Mouse (Mus musculus) heart, adult 2 months (tissue): ENCODE results near the gene Tfap2b. TPM values are rescaled to one million over a fixed set of nuclear protein-coding genes. Genes with fewer than 3 reads are reported as not detected.

Experiments used
- DNase-seq, 2 experiments: peaks; one replicate each; pipeline ENCODE4 v3.0.0; 2021
- H3K27ac ChIP-seq: fragments of 200-600 bp; 2 replicates; pipeline ENCODE4 v1.8.1; 2022
- H3K27me3 ChIP-seq: fragments of 200-500 bp; 2 replicates; pipeline ENCODE4 v1.6.1; 2012; ENCODE audit warnings: mild to moderate bottlenecking, low read length, inconsistent platforms, mixed read lengths; ENCODE audit not compliant: control insufficient read depth, insufficient read depth
- H3K36me3 ChIP-seq: fragments of 200-500 bp; 2 replicates; pipeline ENCODE4 v1.6.1; 2012; ENCODE audit warnings: low read length, inconsistent platforms; ENCODE audit not compliant: control insufficient read depth, insufficient read depth
- H3K4me1 ChIP-seq: fragments of 200-500 bp; 2 replicates; pipeline ENCODE4 v1.6.1; 2011; ENCODE audit warnings: low read length; ENCODE audit not compliant: control insufficient read depth, insufficient read depth
- H3K4me3 ChIP-seq: fragments of 200-600 bp; 2 replicates; pipeline ENCODE4 v1.8.1; 2022
- H3K79me2 ChIP-seq: fragments of 200-500 bp; replicated peaks from 2 replicates; pipeline ENCODE4 v1.6.1; 2012; ENCODE audit warnings: mild to moderate bottlenecking, inconsistent platforms, low read length, moderate library complexity, mixed read lengths; ENCODE audit not compliant: control insufficient read depth, insufficient read depth
- H3K9ac ChIP-seq: fragments of 200-500 bp; 2 replicates; pipeline ENCODE4 v1.6.1; 2012; ENCODE audit warnings: low read depth, mild to moderate bottlenecking, control low read depth, inconsistent platforms, low read length, mixed read lengths
- CTCF ChIP-seq: fragments of 200-600 bp; IDR thresholded peaks from 2 replicates; pipeline ENCODE4 v1.8.1; 2022; ENCODE audit warnings: antibody characterized with exemption, mild to moderate bottlenecking, moderate library complexity
- EP300 ChIP-seq: fragments of 200-500 bp; IDR thresholded peaks from 2 replicates; pipeline ENCODE4 v1.6.1; 2011; ENCODE audit warnings: low read depth, low read length, control low read depth; ENCODE audit not compliant: insufficient read depth
- POLR2A ChIP-seq: fragments of 200-500 bp; IDR thresholded peaks from 2 replicates; pipeline ENCODE4 v1.6.1; 2011; ENCODE audit warnings: mild to moderate bottlenecking, low read depth, low read length, control low read depth; ENCODE audit not compliant: insufficient read depth
- WGBS: fragments of 180-500 bp; shearing (Covaris S2); methylation state at CpG from one replicate; pipeline ENCODE4 v1.1.7; 2018; 5-methylcytosine and 5-hydroxymethylcytosine counted together
- intact Hi-C: fragments of 180-260 bp; cut with DNase I; formaldehyde crosslinking; loops from one replicate; pipeline ENCODE4 v1.15.1; 2025
- polyA plus RNA-seq: library from polyadenylated mRNA; depleted of rRNA; stranded (reverse); fragments of >200 nt; gene quantifications from 2 replicates; pipeline ENCODE4 v1.2.3, GENCODE M21; 2012
- total RNA-seq, 2 experiments: library from RNA; stranded (reverse); gene quantifications; 2 replicates each; pipeline ENCODE4 v1.2.3; 2021

The Tfap2b gene
- total and polyA plus RNA-seq, 3 experiments, result 0.16 TPM; not detected in 2

DNA sequence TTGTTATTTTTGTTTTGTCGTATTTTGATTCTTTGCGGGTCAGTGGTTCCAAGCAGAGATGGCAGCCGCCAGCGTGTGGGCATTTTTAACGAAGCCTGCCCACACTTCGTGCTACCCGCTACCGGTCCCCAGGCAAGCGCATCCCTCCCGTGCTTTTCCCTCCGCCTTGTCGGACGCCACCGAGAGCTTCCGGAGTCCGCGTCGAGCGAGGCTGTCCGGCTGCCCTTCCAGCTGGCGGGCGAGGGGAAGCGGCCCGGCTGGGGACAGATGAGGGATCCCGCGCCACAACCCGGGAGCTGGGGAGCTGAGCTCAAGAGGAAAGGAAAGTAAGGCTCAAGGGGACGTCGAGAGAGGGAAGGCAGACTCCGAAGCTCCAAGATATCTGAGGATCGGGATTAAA lies 1.1 kb downstream of the Tfap2b start:
- Histone ChIP-seq H3K9ac (no peak overlapping the region), H3K27ac (no peak overlapping the region), H3K4me3 (no peak overlapping the region), H3K4me1 (no peaks in the 10 kb centered on the region), H3K27me3 (peaks cover 15% of the 10 kb centered on the region), H3K36me3 (no peaks in the 10 kb centered on the region), H3K79me2 (no peaks in the 10 kb centered on the region)
- WGBS, result 1% methylated on average over 31 of the region's 31 CpGs
- no peak for TF ChIP-seq EP300
- no peak for TF ChIP-seq CTCF
- TF ChIP-seq POLR2A, result no peak
- no peak for DNase-seq
- intact Hi-C loops, result loop anchor here (10.0 kb wide), 1 partner anchor 1305 kb away; no protein-coding TSS in a partner anchor

- Histone ChIP-seq H3K9ac (no peak overlapping the region), H3K79me2 (no peaks in the 10 kb centered on the region), H3K36me3 (no peaks in the 10 kb centered on the region), H3K4me3 (no peak overlapping the region), H3K27ac (no peak overlapping the region), H3K4me1 (no peaks in the 10 kb centered on the region), H3K27me3 (peaks cover 15% of the 10 kb centered on the region)
- 2% methylated on average over 30 of the region's 30 CpGs for whole genome bisulfite sequencing
- intact Hi-C loops, result no loop called here
- no peak for TF ChIP-seq POLR2A
- no peak for TF ChIP-seq CTCF
- TF ChIP-seq EP300, result no peak
- no peak for DNase-seq
These were observed 1.7 kb downstream of the Tfap2b start for GRCm38 (mm10) chr1:19210215-19211032.

DNA sequence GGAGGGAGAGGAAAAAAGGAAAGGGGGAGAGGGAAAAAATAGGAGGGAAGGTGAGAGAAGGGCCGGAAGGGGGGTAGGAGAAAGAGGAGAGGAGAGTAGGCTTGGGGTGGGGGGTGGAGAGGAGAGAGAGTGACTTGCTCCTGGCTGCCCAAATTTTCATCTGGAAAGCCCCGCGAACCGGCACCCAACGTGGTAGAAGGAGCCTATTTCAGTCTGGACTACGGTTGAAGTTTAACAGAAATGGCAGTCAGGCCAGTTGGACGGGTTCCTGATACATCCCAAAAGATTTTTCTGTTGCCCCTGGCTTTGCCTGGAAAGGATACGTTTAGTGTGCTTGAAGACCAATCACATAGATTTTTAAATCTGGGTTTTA lies 2.3 kb downstream of the Tfap2b start:
- Histone ChIP-seq H3K27ac (no peak overlapping the region), H3K27me3 (peaks cover 15% of the 10 kb centered on the region), H3K4me3 (no peak overlapping the region), H3K36me3 (no peaks in the 10 kb centered on the region), H3K79me2 (no peaks in the 10 kb centered on the region), H3K9ac (no peak overlapping the region), H3K4me1 (no peaks in the 10 kb centered on the region)
- intact Hi-C loops, result no loop called here
- no peak for DNase-seq
- no peak for TF ChIP-seq POLR2A
- no peak for TF ChIP-seq CTCF
- no peak for TF ChIP-seq EP300
- 4% methylated on average over 8 of the region's 8 CpGs for WGBS

DNA sequence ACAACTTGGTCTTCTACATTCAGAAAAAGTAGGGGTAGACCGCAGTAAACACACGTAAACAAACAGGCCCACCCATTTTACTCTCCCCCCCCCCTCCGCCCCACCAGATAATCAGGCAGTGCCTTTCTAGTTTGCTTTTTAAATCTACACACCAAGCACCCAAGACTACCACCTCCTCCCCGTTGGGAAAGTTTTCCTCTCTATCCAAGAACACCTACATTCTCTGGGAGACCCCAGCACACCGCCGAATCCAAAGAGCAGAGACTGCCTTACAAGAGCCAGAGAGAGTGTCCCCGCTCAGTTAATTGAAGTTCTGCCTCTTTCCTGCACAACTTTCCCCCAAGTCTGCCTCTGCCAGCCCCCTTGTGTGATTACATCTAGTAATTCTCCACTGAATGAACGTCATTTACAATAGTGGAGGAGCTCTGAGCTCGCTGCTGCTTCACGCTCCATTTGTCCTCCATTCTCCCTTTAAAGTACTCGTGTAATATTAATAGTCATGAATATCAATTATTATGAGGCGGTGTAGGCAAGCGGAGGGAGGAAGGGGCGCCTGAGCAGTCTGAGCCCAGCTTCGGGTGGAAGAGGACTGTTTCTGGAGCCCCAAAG lies 2.9 kb downstream of the Tfap2b start:
- Histone ChIP-seq H3K4me1 (no peaks in the 10 kb centered on the region), H3K79me2 (no peaks in the 10 kb centered on the region), H3K4me3 (no peak overlapping the region), H3K9ac (no peak overlapping the region), H3K27ac (no peak overlapping the region), H3K27me3 (peaks cover 15% of the 10 kb centered on the region), H3K36me3 (no peaks in the 10 kb centered on the region)
- DNase-seq, result no peak
- no peak for TF ChIP-seq POLR2A
- TF ChIP-seq EP300, result no peak
- TF ChIP-seq CTCF, result no peak
- intact Hi-C loops, result no loop called here
- WGBS, result 2% methylated on average over 15 of the region's 15 CpGs

DNA sequence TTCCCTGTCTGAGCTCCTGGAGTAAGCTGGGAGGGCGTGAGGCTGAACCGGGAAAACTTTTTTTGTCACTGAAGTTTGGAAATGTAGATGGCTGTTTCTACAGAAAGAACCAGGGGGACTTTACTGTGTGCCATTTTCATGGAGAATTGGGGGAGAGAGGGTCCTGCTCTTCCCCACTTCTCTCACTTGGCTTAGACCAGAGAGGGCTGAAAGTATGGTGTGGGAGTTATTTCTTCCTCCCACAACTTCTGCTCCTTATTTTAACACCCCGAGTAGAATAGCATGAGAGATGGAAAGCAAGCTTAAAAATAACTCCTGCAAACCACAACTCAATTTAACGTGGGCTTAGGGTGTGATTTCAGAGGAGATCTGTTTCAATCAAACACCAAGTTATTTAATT lies 4.0 kb downstream of the Tfap2b start:
- WGBS, result 2% methylated on average over 4 of the region's 4 CpGs
- intact Hi-C loops, result no loop called here
- no peak overlapping the region for H3K4me3 ChIP-seq
- no peak for DNase-seq
- peaks cover 17% of the 10 kb centered on the region for H3K27me3 ChIP-seq
- TF ChIP-seq CTCF (no peak), POLR2A (no peak), EP300 (no peak)
- no peaks in the 10 kb centered on the region for H3K4me1 ChIP-seq
- H3K36me3 ChIP-seq, result no peaks in the 10 kb centered on the region
- H3K27ac ChIP-seq, result no peak overlapping the region
- H3K9ac ChIP-seq, result no peak overlapping the region
- H3K79me2 ChIP-seq, result no peaks in the 10 kb centered on the region

GRCm38 (mm10) chr1:19213171-19213570 lies 4.5 kb downstream of the Tfap2b start:
- no peak overlapping the region for H3K9ac ChIP-seq
- no peak for DNase-seq
- no peaks in the 10 kb centered on the region for H3K79me2 ChIP-seq
- no peak overlapping the region for H3K4me3 ChIP-seq
- H3K27ac ChIP-seq, result no peak overlapping the region
- H3K4me1 ChIP-seq, result no peaks in the 10 kb centered on the region
- WGBS, result 3% methylated on average over 4 of the region's 4 CpGs
- H3K27me3 ChIP-seq, result peaks cover 17% of the 10 kb centered on the region
- intact Hi-C loops, result no loop called here
- H3K36me3 ChIP-seq, result no peaks in the 10 kb centered on the region
- TF ChIP-seq POLR2A (no peak), EP300 (no peak), CTCF (no peak)
